ENCODE assay signal across 24 mouse cellular contexts in genomic region chr7:81548864-81549263, GRCm38 (mm10). TPM values are rescaled to one million over a fixed set of nuclear protein-coding genes. Genes with fewer than 3 reads are reported as not detected.
DNase-seq lines count a peak whose midpoint lies in the region; ATAC-seq and TF ChIP-seq lines count a peak whose summit lies in the region.
"Had no signal": no experiment of that assay in that cellular context is flagged by ENCODE, and none has a peak within 500 bp of the region (broad histone marks: within the 10 kb centered on the region; RNA-seq: fewer than 3 reads in every experiment).

No protein-coding gene starts in this region.

- H3K9me3 ChIP-seq in E14TG2a.4 (ENCODE audit: low read length), result no peaks in the 10 kb centered on the region
- no peaks in the 10 kb centered on the region for H3K9me3 ChIP-seq in neural tube, embryonic 15.5 days (replicated peaks)
- H3K9me3 ChIP-seq: embryonic facial prominence, embryonic 15.5 days; heart, embryonic 15.5 days; hindbrain, embryonic 12.5 days; limb, embryonic 13.5 days had no signal

- no peak overlapping the region for H3K27ac ChIP-seq in small intestine, adult 2 months (ENCODE audit: insufficient read depth, low read depth, low read length)
- no peak overlapping the region for H3K27ac ChIP-seq in gastrocnemius, adult 2 months
- H3K27ac ChIP-seq in neural tube, embryonic 15.5 days (replicated peaks), result no peak overlapping the region
- H3K27ac ChIP-seq: embryonic facial prominence, embryonic 15.5 days; heart, embryonic 15.5 days; hindbrain, embryonic 12.5 days; limb, embryonic 13.5 days had no signal

- TF ChIP-seq CTCF in E14TG2a.4 (conservative IDR thresholded peaks at IDR 0.05; ENCODE audit: low read length), result no peak
- no peak for TF ChIP-seq CTCF in small intestine, adult 2 months (IDR thresholded peaks at IDR 0.05; ENCODE audit: extremely low read depth, insufficient read length, insufficient replicate concordance, low read depth, low read length)
- TF ChIP-seq CTCF in gastrocnemius, adult 2 months (IDR thresholded peaks at IDR 0.05), result no peak

- no peaks in the 10 kb centered on the region for H3K36me3 ChIP-seq in E14TG2a.4 (ENCODE audit: insufficient read depth, low read length)
- no peaks in the 10 kb centered on the region for H3K36me3 ChIP-seq in small intestine, adult 2 months (ENCODE audit: control insufficient read depth, insufficient read depth, low read length)
- no peaks in the 10 kb centered on the region for H3K36me3 ChIP-seq in neural tube, embryonic 15.5 days
- H3K36me3 ChIP-seq: embryonic facial prominence, embryonic 15.5 days; hindbrain, embryonic 12.5 days; limb, embryonic 13.5 days had no signal

- ATAC-seq in neural tube, embryonic 15.5 days (ENCODE audit: low FRiP score), result no peak
- ATAC-seq: forebrain, embryonic 14.5 days had no signal

- no peak overlapping the region for H3K9ac ChIP-seq in neural tube, embryonic 15.5 days (replicated peaks)
- H3K9ac ChIP-seq: embryonic facial prominence, embryonic 15.5 days; heart, embryonic 15.5 days; hindbrain, embryonic 12.5 days; limb, embryonic 13.5 days; lung, embryonic 14.5 days had no signal

- no peak for TF ChIP-seq POLR2A in small intestine, adult 2 months (IDR thresholded peaks at IDR 0.05; ENCODE audit: low read depth, low read length)

- intact Hi-C loops in gastrocnemius, adult 2 months (cut with DNase I), result loop anchor here (10.0 kb wide), 1 partner anchor 196 kb away; no protein-coding TSS in a partner anchor

- no peaks in the 10 kb centered on the region; the same call in 1 of the 2 replicates for H3K27me3 ChIP-seq in E14TG2a.4 (ENCODE audit: insufficient read depth, low read length)
- H3K27me3 ChIP-seq in small intestine, adult 2 months (ENCODE audit: control insufficient read depth, insufficient read depth, low read length), result no peaks in the 10 kb centered on the region
- no peaks in the 10 kb centered on the region for H3K27me3 ChIP-seq in neural tube, embryonic 15.5 days (replicated peaks)
- H3K27me3 ChIP-seq: embryonic facial prominence, embryonic 15.5 days; heart, embryonic 15.5 days; hindbrain, embryonic 12.5 days; limb, embryonic 13.5 days had no signal

- H3K4me1 ChIP-seq in E14TG2a.4 (replicated peaks; ENCODE audit: low read depth, low read length), result peaks cover 11% of the 10 kb centered on the region; the same call in 1 of the 2 replicates
- no peaks in the 10 kb centered on the region for H3K4me1 ChIP-seq in small intestine, adult 2 months (ENCODE audit: control insufficient read depth, insufficient read depth, insufficient read length, low read length)
- no peaks in the 10 kb centered on the region for H3K4me1 ChIP-seq in neural tube, embryonic 15.5 days
- H3K4me1 ChIP-seq: embryonic facial prominence, embryonic 15.5 days; heart, embryonic 15.5 days; limb, embryonic 13.5 days had no signal

- DNase-seq in adrenal gland, postnatal 14 days, result peak; percentile 27
- no peak for DNase-seq in adrenal gland, postnatal 10 days
- peak; percentile 20 for DNase-seq in lung, postnatal 36 days
- DNase-seq in lung, postnatal 10 days, result no peak
- no peak for DNase-seq in gastrocnemius, adult 2 months
- DNase-seq: adrenal gland, adult 8-10 months; cerebellum, adult 8-10 months; heart, adult 18-20 months; kidney, adult 9 months; lung, embryonic 14.5 days; retina, postnatal 1 day had no signal

- 59% methylated on average over 11 of the region's 11 CpGs for WGBS in small intestine, adult 2 months
- WGBS in neural tube, embryonic 15.5 days, result 68% methylated on average over 11 of the region's 11 CpGs

- H3K4me3 ChIP-seq in E14TG2a.4 (replicated peaks; ENCODE audit: low read length), result 0 out of 2 replicates have a peak overlapping the region, but pooled peaks have one; percentile 26
- peak overlapping the region; percentile 25; the same call in 1 of the 2 replicates for H3K4me3 ChIP-seq in small intestine, adult 2 months (ENCODE audit: low read depth, low read length)
- no peak overlapping the region for H3K4me3 ChIP-seq in gastrocnemius, adult 2 months
- H3K4me3 ChIP-seq in neural tube, embryonic 15.5 days (replicated peaks), result no peak overlapping the region
- H3K4me3 ChIP-seq: embryonic facial prominence, embryonic 15.5 days; heart, embryonic 15.5 days; hindbrain, embryonic 12.5 days; limb, embryonic 13.5 days had no signal

- H3K4me2 ChIP-seq in neural tube, embryonic 15.5 days, result no peak overlapping the region
- H3K4me2 ChIP-seq: embryonic facial prominence, embryonic 15.5 days; heart, embryonic 15.5 days; hindbrain, embryonic 12.5 days; limb, embryonic 13.5 days; lung, embryonic 14.5 days had no signal

RNA-seq across cellular contexts. Expression of gene Fsd2, which starts 17.9 kb away (rescaled TPM):
- total RNA-seq in adrenal gland, postnatal 14 days (2021), result 1.3 and 2.0 TPM in 2 replicates
- total RNA-seq in adrenal gland, postnatal 10 days (2021), result 10 to 100 TPM in 1 of 2 experiments, 1 to 10 TPM in 1; 4.4 to 19.8 TPM
- polyA plus RNA-seq in small intestine, adult 2 months (2012; rRNA removed), result 0.06 and 0.08 TPM in 2 replicates
- total RNA-seq in gastrocnemius, adult 2 months (2021), result 100 to 1,000 TPM; 311 to 349 TPM
- polyA plus RNA-seq in neural tube, embryonic 15.5 days (2015; fragmentation: Nextera tagmentation; extraction: Ambion mirVana), result 0.28 and 0.31 TPM in 2 replicates

RNA-seq across cellular contexts. Expression of gene Whamm, which starts 22.2 kb away (rescaled TPM):
- total RNA-seq in adrenal gland, postnatal 14 days (2021), result 16.1 and 18.3 TPM in 2 replicates
- 10 to 100 TPM; 16.3 to 16.4 TPM for total RNA-seq in adrenal gland, postnatal 10 days (2021)
- 17.5 and 34.0 TPM in 2 replicates for polyA plus RNA-seq in small intestine, adult 2 months (2012; rRNA removed)
- total RNA-seq in gastrocnemius, adult 2 months (2021), result 10 to 100 TPM in 1 of 2 experiments, 1 to 10 TPM in 1; 6.9 to 11.2 TPM
- 6.6 and 8.1 TPM in 2 replicates for polyA plus RNA-seq in neural tube, embryonic 15.5 days (2015; fragmentation: Nextera tagmentation; extraction: Ambion mirVana)

RNA-seq across cellular contexts. Expression of gene BC048679, which starts 50.8 kb away (rescaled TPM):
- not detected in 2 replicates for total RNA-seq in adrenal gland, postnatal 14 days (2021)
- not detected for total RNA-seq in adrenal gland, postnatal 10 days (2021)
- not detected in 2 replicates for polyA plus RNA-seq in small intestine, adult 2 months (2012; rRNA removed)
- 10 to 100 TPM in 1 of 2 experiments, 1 to 10 TPM in 1; 1.4 to 10.7 TPM for total RNA-seq in gastrocnemius, adult 2 months (2021)
- not detected in 2 replicates for polyA plus RNA-seq in neural tube, embryonic 15.5 days (2015; fragmentation: Nextera tagmentation; extraction: Ambion mirVana)
- total RNA-seq: adrenal gland, adult 8-10 months; heart, adult 18-20 months; layer of hippocampus, adult 18-20 months; left cerebral cortex, adult 8-10 months; megakaryocyte, adult 5-6 weeks; neutrophil, adult 5-6 weeks had no signal
- polyA plus RNA-seq: cortical plate, adult 2 months; embryonic facial prominence, embryonic 15.5 days; forebrain, embryonic 14.5 days; heart, embryonic 15.5 days; hindbrain, embryonic 12.5 days; limb, embryonic 13.5 days; lung, embryonic 14.5 days had no signal

RNA-seq across cellular contexts. Expression of gene Ap3b2, which starts 55.1 kb away (rescaled TPM):
- 8.8 and 11.7 TPM in 2 replicates for total RNA-seq in adrenal gland, postnatal 14 days (2021)
- 10 to 100 TPM in 1 of 2 experiments, 1 to 10 TPM in 1; 7.6 to 12.8 TPM for total RNA-seq in adrenal gland, postnatal 10 days (2021)
- 0.89 and 1.4 TPM in 2 replicates for polyA plus RNA-seq in small intestine, adult 2 months (2012; rRNA removed)
- total RNA-seq in gastrocnemius, adult 2 months (2021), result under 1 TPM; 0.20 TPM
- 118 and 147 TPM in 2 replicates for polyA plus RNA-seq in neural tube, embryonic 15.5 days (2015; fragmentation: Nextera tagmentation; extraction: Ambion mirVana)
- total RNA-seq: heart, adult 18-20 months; megakaryocyte, adult 5-6 weeks; neutrophil, adult 5-6 weeks had no signal

Comparison
In these comparisons a context has a peak if more than half of its experiments do, and no peak if none do; other contexts are left out.
1. DNase-seq: peak in adrenal gland, postnatal 14 days (single experiment) and lung, postnatal 36 days (single experiment); none in adrenal gland, postnatal 10 days (single experiment), lung, postnatal 10 days (single experiment) and gastrocnemius, adult 2 months (single experiment).
2. H3K4me3 ChIP-seq: peak in E14TG2a.4 (single experiment) and small intestine, adult 2 months (single experiment); none in gastrocnemius, adult 2 months (single experiment) and neural tube, embryonic 15.5 days (single experiment).
3. RNA of gene Fsd2, which starts 17.9 kb away (total RNA-seq): 311 to 349 TPM in gastrocnemius, adult 2 months; 4.4 to 19.8 TPM in adrenal gland, postnatal 10 days and 1.3 to 2.0 TPM in adrenal gland, postnatal 14 days; every median in the first group is over 10 times any median in the second.